Mouse (Mus musculus): ENCODE data around the gene Mid1. TPM values are rescaled to one million over a fixed set of nuclear protein-coding genes. Genes with fewer than 3 reads are reported as not detected.
"Not testable (repeated sequence)": the region's sequence is repeated elsewhere in the genome, so short reads cannot be mapped to it uniquely, and the experiment has no call there.

Mid1 gene
- polyA plus RNA-seq, 1 experiment, result 15.2 TPM

GRCm38 (mm10) chrX:169976340-169976739 is 291.3 kb downstream of the Mid1 start:
- H3K79me3 ChIP-seq (ENCODE audit: low read depth); H3K36me3 ChIP-seq (ENCODE audit: control insufficient read depth, insufficient read depth); H3K4me3 ChIP-seq (ENCODE audit: insufficient read depth, poor library complexity, severe bottlenecking); H3ac ChIP-seq (ENCODE audit: control insufficient read depth, insufficient read length, low read depth); H3K27me3 ChIP-seq (ENCODE audit: control insufficient read depth, insufficient read depth, insufficient read length); H3K79me2 ChIP-seq (ENCODE audit: control insufficient read depth, insufficient read depth): not testable (repeated sequence)

GRCm38 (mm10) chrX:169977856-169978435 is 292.9 kb downstream of the Mid1 start:
- not testable (repeated sequence) for H3K36me3 ChIP-seq (ENCODE audit: control insufficient read depth, insufficient read depth)

GRCm38 (mm10) chrX:169978436-169979381 is 293.7 kb downstream of the Mid1 start:
- H3K36me3 ChIP-seq (ENCODE audit: control insufficient read depth, insufficient read depth); H3K79me3 ChIP-seq (ENCODE audit: low read depth); H3K4me3 ChIP-seq (ENCODE audit: insufficient read depth, poor library complexity, severe bottlenecking); H3K27me3 ChIP-seq (ENCODE audit: control insufficient read depth, insufficient read depth, insufficient read length); H3K79me2 ChIP-seq (ENCODE audit: control insufficient read depth, insufficient read depth); H3ac ChIP-seq (ENCODE audit: control insufficient read depth, insufficient read length, low read depth): not testable (repeated sequence)

More at GRCm38 (mm10) chrX:169977856-169978435, 292.9 kb downstream of the Mid1 start:
- not testable (repeated sequence) for H3K27me3 ChIP-seq (ENCODE audit: control insufficient read depth, insufficient read depth, insufficient read length); H3K79me2 ChIP-seq (ENCODE audit: control insufficient read depth, insufficient read depth); H3K79me3 ChIP-seq (ENCODE audit: low read depth); H3ac ChIP-seq (ENCODE audit: control insufficient read depth, insufficient read length, low read depth); H3K4me3 ChIP-seq (ENCODE audit: insufficient read depth, poor library complexity, severe bottlenecking)

GRCm38 (mm10) chrX:169979461-169980202 is 294.6 kb downstream of the Mid1 start:
- not testable (repeated sequence) for H3K36me3 ChIP-seq (ENCODE audit: control insufficient read depth, insufficient read depth); H3K79me3 ChIP-seq (ENCODE audit: low read depth); H3K27me3 ChIP-seq (ENCODE audit: control insufficient read depth, insufficient read depth, insufficient read length); H3K4me3 ChIP-seq (ENCODE audit: insufficient read depth, poor library complexity, severe bottlenecking); H3ac ChIP-seq (ENCODE audit: control insufficient read depth, insufficient read length, low read depth); H3K79me2 ChIP-seq (ENCODE audit: control insufficient read depth, insufficient read depth)

- H3K79me2 ChIP-seq (ENCODE audit: control insufficient read depth, insufficient read depth); H3K36me3 ChIP-seq (ENCODE audit: control insufficient read depth, insufficient read depth); H3K27me3 ChIP-seq (ENCODE audit: control insufficient read depth, insufficient read depth, insufficient read length); H3ac ChIP-seq (ENCODE audit: control insufficient read depth, insufficient read length, low read depth); H3K4me3 ChIP-seq (ENCODE audit: insufficient read depth, poor library complexity, severe bottlenecking); H3K79me3 ChIP-seq (ENCODE audit: low read depth): not testable (repeated sequence)
Observed at GRCm38 (mm10) chrX:169980203-169980556, 295.2 kb downstream of the Mid1 start.

- H3K36me3 ChIP-seq (ENCODE audit: control insufficient read depth, insufficient read depth), result peaks cover 15% of the 10 kb centered on the region
Observed at GRCm38 (mm10) chrX:169980809-169981289, 295.9 kb downstream of the Mid1 start.

GRCm38 (mm10) chrX:169981761-169982181 is 296.8 kb downstream of the Mid1 start:
- not testable (repeated sequence) for H3K27me3 ChIP-seq (ENCODE audit: control insufficient read depth, insufficient read depth, insufficient read length); H3K79me2 ChIP-seq (ENCODE audit: control insufficient read depth, insufficient read depth); H3K79me3 ChIP-seq (ENCODE audit: low read depth); H3ac ChIP-seq (ENCODE audit: control insufficient read depth, insufficient read length, low read depth); H3K4me3 ChIP-seq (ENCODE audit: insufficient read depth, poor library complexity, severe bottlenecking)
- peaks cover 17% of the 10 kb centered on the region for H3K36me3 ChIP-seq (ENCODE audit: control insufficient read depth, insufficient read depth)

More at GRCm38 (mm10) chrX:169980809-169981289, 295.9 kb downstream of the Mid1 start:
- no peaks in the 10 kb centered on the region for H3K79me3 ChIP-seq (ENCODE audit: low read depth)
- no peak overlapping the region for H3ac ChIP-seq (ENCODE audit: control insufficient read depth, insufficient read length, low read depth)
- no peaks in the 10 kb centered on the region for H3K27me3 ChIP-seq (ENCODE audit: control insufficient read depth, insufficient read depth, insufficient read length)
- H3K79me2 ChIP-seq (ENCODE audit: control insufficient read depth, insufficient read depth), result no peaks in the 10 kb centered on the region
- no peak overlapping the region for H3K4me3 ChIP-seq (ENCODE audit: insufficient read depth, poor library complexity, severe bottlenecking)
- no peak for TF ChIP-seq USF1 (IDR thresholded peaks at IDR 0.05; ENCODE audit: low read depth)
- no peak for TF ChIP-seq MYOD1 (IDR thresholded peaks at IDR 0.05; ENCODE audit: control insufficient read depth, insufficient read length, low read depth)
- no peak for TF ChIP-seq CTCF (IDR thresholded peaks at IDR 0.05; ENCODE audit: control insufficient read depth, insufficient read depth, insufficient read length)
- TF ChIP-seq CEBPB (IDR thresholded peaks at IDR 0.05; ENCODE audit: low read depth), result no peak
- no peak for TF ChIP-seq FOSL1 (IDR thresholded peaks at IDR 0.05; ENCODE audit: insufficient read depth, low read length, poor library complexity, severe bottlenecking)
- no peak for TF ChIP-seq MAX (IDR thresholded peaks at IDR 0.05)
- no peak for TF ChIP-seq MYOG (IDR thresholded peaks at IDR 0.05; ENCODE audit: control insufficient read depth, extremely low read depth, insufficient read length)

- not testable (repeated sequence) for H3K27me3 ChIP-seq (ENCODE audit: control insufficient read depth, insufficient read depth, insufficient read length); H3K79me2 ChIP-seq (ENCODE audit: control insufficient read depth, insufficient read depth); H3K79me3 ChIP-seq (ENCODE audit: low read depth); H3ac ChIP-seq (ENCODE audit: control insufficient read depth, insufficient read length, low read depth); H3K4me3 ChIP-seq (ENCODE audit: insufficient read depth, poor library complexity, severe bottlenecking)
- peaks cover 17% of the 10 kb centered on the region for H3K36me3 ChIP-seq (ENCODE audit: control insufficient read depth, insufficient read depth)
Observed at GRCm38 (mm10) chrX:169982606-169983400, 297.8 kb downstream of the Mid1 start.

GRCm38 (mm10) chrX:169983401-169984165 is 298.6 kb downstream of the Mid1 start:
- not testable (repeated sequence) for H3K4me3 ChIP-seq (ENCODE audit: insufficient read depth, poor library complexity, severe bottlenecking)
- H3K36me3 ChIP-seq (ENCODE audit: control insufficient read depth, insufficient read depth), result peaks cover 17% of the 10 kb centered on the region

More at GRCm38 (mm10) chrX:169983401-169984165, 298.6 kb downstream of the Mid1 start:
- H3K79me2 ChIP-seq (ENCODE audit: control insufficient read depth, insufficient read depth); H3K79me3 ChIP-seq (ENCODE audit: low read depth); H3K27me3 ChIP-seq (ENCODE audit: control insufficient read depth, insufficient read depth, insufficient read length); H3ac ChIP-seq (ENCODE audit: control insufficient read depth, insufficient read length, low read depth): not testable (repeated sequence)

All from C2C12 (cell line).